Mouse (Mus musculus): Measurements from ENCODE around the gene Cybrd1. TPM values are rescaled to one million over a fixed set of nuclear protein-coding genes. Genes with fewer than 3 reads are reported as not detected.

Gene Cybrd1
- total RNA-seq, 4 experiments from 2014 or later: 2.6 to 7.7 (median 4.7) TPM

DNA sequence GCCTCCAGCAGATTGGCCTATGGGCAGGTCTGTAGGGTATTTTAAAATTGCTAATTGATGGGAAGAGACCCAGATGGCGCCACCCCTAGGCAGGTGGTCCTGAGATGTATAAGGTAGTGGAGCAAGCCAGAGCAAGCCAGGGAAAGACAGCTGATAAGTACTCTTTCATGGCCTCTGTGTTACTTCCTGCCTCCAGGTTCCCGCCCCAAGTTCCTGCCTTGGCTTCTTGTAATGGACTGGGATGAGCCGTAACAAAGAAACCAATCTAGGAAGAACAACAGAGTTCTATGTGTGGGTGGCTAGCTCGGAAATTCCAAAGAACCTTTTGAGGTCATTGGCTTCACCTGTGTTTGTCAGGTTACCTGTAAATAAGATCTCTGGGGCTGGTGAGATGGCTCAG is 49.5 kb downstream of the Cybrd1 start:
- DNase-seq (ENCODE audit: low spot score in 2 of 2): no peak

- DNase-seq (ENCODE audit: low spot score in 2 of 2): no peak
Observed at GRCm38 (mm10) chr2:71168461-71169021, 50.8 kb downstream of the Cybrd1 start.

- no peak for DNase-seq (ENCODE audit: low spot score in 2 of 2)
Observed at GRCm38 (mm10) chr2:71173031-71173430, 55.3 kb downstream of the Cybrd1 start.

GRCm38 (mm10) chr2:71176329-71177249 is 58.9 kb downstream of the Cybrd1 start:
- no peak for DNase-seq (ENCODE audit: low spot score in 2 of 2)

DNA sequence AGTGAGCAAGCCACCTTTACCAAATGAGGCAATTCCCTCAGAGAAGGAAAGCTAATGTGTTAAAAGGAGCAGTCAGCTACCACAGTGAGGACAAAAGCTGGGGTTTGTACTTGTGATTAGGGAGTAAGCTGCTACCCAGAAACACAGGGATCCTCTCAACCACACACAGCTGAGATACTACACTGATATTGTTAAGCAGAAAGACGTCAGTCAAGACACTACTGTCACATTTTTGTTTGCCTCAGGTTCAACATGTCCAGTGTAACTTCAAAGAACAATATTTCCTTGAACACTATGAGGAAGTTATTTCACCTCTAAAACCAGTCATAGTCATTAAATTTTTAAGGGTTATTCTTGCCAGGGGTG is 59.5 kb downstream of the Cybrd1 start:
- DNase-seq (ENCODE audit: low spot score in 2 of 2): no peak

DNA sequence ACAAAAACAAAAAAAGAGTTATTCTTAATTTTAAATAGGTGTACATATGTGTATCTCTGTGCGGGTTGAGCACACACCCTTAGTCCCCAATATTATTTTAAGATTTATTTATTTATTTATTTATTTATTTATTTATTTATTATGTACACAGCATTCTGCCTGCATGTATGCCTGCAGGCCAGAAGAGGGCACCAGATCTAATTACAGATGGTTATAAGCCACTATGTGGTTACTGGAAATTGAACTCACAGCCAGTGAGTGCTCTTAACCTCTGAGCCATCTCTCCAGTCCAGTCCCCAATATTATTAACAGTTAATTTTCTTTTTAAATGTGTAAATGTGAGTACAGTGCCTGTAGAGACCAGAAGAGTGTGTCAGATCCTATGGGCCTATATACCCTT is 60.0 kb downstream of the Cybrd1 start:
- DNase-seq (ENCODE audit: low spot score in 2 of 2): no peak

- no peak for DNase-seq (ENCODE audit: low spot score in 2 of 2)
Observed at GRCm38 (mm10) chr2:71179716-71180115, 62.0 kb downstream of the Cybrd1 start.

- DNase-seq (ENCODE audit: low spot score in 2 of 2): no peak
Observed at GRCm38 (mm10) chr2:71180566-71181217, 63.0 kb downstream of the Cybrd1 start.

DNA sequence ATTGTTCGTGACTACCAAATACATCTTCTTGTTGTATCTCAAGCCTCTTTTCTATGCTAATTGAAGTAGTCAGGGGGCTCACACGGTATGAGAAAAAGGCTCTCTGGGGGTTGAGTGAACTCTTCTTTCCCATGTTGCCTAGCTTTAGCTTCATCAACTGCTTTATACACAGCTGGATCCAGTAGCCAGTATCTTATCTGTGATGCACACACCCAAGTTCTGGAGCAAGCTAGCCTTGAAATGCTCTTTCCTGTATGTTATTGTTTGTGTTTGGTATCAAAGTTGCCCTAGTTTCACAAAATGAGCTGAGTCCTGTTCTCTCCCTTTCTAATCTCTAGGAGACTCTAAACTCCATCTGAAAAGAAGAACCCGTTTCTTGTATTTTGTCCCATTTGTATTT is 70.2 kb downstream of the Cybrd1 start:
- no peak for DNase-seq (ENCODE audit: low spot score in 2 of 2)

DNA sequence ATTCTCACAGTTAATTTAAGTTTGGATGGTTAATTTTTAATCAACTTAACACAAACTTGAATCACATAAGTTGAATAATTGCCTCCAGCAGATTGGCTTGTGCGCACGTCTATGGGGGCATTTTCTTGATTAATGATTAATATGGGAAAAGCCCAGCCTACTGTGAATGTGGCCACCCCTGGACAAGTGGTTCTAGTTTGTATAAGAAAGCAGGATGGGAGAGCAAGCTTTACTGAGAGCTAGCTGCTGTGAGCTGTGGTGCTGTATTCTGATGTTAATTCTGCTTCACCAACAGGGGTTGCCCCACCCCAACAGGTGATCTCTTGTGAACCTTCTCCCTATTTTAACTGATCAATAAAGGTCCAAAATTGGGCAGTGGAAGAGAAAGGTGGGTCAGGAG is 71.1 kb downstream of the Cybrd1 start:
- no peak for DNase-seq (ENCODE audit: low spot score in 2 of 2)

- DNase-seq (ENCODE audit: low spot score in 2 of 2): no peak
Observed at GRCm38 (mm10) chr2:71191391-71192194, 73.9 kb downstream of the Cybrd1 start.

GRCm38 (mm10) chr2:71192195-71192807 is 74.6 kb downstream of the Cybrd1 start:
- DNase-seq (ENCODE audit: low spot score in 2 of 2): no peak

Other genes starting within 250 kb of the Cybrd1 start
- 10 to 100 TPM; 12.0 to 16.1 (median 13.2) TPM for gene Dcaf17, start 62.6 kb upstream of the Cybrd1 start, total RNA-seq (2022)
- 10 to 100 TPM; 13.1 to 21.5 (median 15.1) TPM for gene Mettl8, start 62.3 kb upstream of the Cybrd1 start, total RNA-seq (2022)
- gene Dync1i2, start 93.8 kb downstream of the Cybrd1 start, total RNA-seq (2022): 100 to 1,000 TPM; 127 to 141 (median 138) TPM
- 100 to 1,000 TPM; 162 to 175 (median 163) TPM for gene Slc25a12, start 249.8 kb downstream of the Cybrd1 start, total RNA-seq (2022)

Measured in layer of hippocampus, adult 8-10 months (tissue).